Mouse (Mus musculus) small intestine, adult 2 months (tissue): ENCODE results near the gene Cbr2.
A peak's percentile ranks its signal among the peaks of the same experiment; 100 is the strongest.

ENCODE experiments used
- CTCF ChIP-seq: fragments of 200-500 bp; IDR thresholded peaks from 2 replicates; pipeline ENCODE4 v1.5.1; 2012; ENCODE audit warnings: low read depth, mild to moderate bottlenecking, control low read depth, inconsistent platforms, low read length, moderate library complexity, mixed read lengths; ENCODE audit not compliant: insufficient replicate concordance, insufficient read length; ENCODE audit errors: extremely low read depth
- POLR2A ChIP-seq: fragments of 200-500 bp; IDR thresholded peaks from 2 replicates; pipeline ENCODE4 v1.6.1; 2012; ENCODE audit warnings: low read depth, mild to moderate bottlenecking, control low read depth, inconsistent platforms, low read length, moderate library complexity

DNA sequence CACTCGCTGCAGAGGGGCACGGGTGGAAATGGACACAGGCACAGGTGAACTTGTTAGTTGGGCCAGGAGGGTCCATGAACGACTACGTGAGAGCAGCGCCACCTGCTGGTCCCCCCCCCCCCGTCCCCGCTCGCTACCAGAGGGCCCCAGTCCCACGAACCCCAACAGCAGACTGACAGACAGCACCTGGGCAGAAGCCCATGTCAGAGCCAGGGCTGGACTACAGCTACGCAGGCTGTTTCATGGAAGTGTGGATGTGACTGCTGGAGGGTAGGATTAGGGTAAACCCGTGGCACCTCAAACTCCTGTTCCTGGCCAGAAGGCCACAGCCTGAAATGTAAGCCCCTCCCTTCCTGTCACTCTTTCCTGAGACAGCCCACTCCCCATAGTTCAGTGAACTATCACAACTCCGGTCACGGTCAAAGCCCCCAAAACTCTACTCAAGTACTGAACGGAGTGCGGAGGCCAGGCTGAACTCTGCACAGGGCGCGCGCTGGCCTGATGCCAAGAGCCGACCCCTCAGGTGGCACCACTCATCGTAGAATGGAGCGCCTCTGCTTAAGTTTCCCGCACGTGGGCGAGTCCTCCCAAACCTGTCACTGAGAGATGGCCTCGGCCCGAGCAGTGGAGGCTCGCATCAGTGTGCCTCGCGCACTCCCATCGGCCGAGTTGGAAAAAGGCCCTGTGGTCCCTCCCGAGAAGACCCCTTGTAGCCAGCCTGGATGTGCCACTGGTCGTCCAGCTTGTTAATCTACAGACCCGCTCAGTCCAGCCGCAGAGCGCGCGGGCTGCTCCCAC lies 18.9 kb downstream of the Cbr2 start:
- TF ChIP-seq POLR2A, result no peak
- TF ChIP-seq CTCF, result peak; percentile 73
